Mouse (Mus musculus): ENCODE data around the gene Nfic.
A peak's percentile ranks its signal among the peaks of the same experiment; 100 is the strongest.

The Nfic gene

GRCm38 (mm10) chr10:81358209-81358608 is 97.2 kb downstream of the Nfic start:
- DNase-seq (ENCODE audit: low spot score in 2 of 2) = no peak

DNA sequence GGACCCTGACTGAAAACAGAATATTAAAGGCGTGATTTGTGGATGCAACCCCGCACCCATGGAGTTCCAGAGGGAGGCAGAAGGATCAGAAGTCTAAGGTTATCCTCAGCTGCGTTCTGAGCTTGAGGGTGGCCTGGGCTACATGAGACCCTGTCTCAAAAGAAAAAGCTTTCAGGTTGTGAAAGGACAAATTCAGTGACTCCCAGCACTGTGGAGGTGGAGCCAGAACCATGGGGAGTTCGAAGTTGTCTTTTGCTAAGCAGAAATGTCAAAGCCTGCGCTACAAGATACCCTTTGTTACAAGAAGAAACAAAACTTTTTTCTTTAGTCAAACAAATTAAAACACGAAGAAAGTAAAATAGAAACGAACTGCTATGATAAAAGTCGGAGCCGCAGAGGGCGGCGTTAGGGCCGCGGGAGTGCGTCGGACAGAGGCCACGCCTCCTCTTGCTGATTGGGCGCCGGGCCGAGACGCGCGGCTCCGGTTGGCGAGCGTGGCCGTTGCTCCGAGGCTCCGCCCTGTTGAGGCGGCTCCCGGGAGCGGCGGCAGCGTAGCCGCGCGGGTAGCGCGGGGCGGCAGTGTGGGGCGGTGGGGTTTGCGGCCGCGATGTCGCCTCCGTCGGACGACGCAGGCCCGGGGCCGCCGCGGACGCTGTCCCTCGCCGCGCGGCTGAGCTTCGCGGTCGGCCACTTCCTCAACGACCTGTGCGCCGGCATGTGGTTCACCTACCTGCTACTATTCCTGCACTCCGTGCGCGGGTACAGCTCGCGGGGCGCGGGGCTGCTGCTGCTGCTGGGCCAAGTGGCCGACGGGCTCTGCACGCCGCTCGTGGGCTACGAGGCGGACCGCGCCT is 98.2 kb downstream of the Nfic start, which contains the start of gene Mfsd12:
Mfsd12 (plus strand) TSS at position 501 of the 854 bp plus-strand sequence.
- peak; percentile 88 to 90 for DNase-seq (ENCODE audit: low spot score in 2 of 2)

DNA sequence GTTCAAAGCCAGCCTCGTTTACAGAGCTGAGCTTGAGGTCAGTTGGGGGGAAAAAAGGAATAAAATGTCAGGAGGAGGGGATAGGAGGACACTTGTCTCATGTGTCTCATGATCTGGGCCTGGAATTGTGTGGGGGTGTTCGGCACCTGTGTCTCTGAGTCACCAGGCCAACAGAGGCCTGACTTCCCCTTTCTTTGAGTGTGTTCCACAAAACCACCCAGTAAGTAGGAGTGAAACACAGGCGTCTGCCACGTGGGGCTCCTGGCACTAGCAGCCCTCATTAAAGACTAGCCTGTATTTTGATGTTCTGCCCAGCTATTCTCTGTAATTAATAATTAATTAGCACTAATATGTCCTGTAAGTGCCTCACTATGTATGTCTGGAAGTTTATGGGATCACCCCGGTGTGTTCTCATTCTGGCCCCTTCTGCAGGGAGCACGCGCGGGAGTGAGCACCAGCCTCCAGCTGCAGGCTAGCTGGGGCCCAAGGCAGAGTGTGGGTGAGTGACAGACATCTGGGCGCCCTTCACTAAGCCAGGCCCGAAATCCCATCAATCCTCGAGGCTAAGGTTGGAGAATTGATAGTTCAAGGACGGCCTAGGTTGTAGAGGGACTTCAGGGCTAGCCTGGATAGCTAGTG is 99.0 kb downstream of the Nfic start:
- DNase-seq (ENCODE audit: low spot score in 2 of 2) = no peak

- DNase-seq (ENCODE audit: low spot score in 2 of 2) = no peak
These were observed 99.9 kb downstream of the Nfic start for GRCm38 (mm10) chr10:81355533-81355932.

DNA sequence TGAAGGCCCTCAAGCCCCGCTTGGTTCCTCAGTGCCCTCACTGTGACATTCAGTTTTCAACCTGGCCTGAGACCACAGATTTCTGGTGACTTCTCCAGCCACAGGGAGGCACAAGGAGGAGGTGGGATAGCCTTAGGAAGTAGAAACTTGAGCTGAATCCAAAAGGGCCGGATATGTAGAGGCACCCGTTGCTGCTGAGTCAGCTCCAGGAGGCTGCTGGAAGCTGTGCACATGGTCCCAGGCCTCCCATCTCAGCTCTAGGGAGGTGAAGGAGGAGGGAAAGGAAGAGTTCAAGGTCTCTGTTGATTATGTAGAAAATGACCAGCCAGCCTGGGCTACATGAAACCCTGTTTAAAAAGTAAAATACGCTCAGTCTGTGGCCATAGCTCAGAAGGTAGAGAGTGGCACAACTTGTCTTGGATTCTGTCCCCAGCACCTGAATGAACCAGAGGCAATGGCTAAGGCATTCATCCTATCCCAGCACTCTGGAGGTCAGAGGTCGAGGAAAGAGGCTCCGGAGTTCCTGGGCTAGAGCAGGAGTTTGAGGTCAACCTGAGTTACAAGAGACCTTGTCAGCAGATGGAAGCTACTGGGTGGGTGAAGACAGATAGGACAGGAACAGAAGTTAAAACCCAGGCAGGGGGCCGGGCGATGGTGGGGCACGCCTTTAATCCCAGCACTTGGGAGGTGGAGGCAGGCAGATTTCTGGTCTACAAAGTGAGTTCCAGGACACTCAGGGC is 100.5 kb downstream of the Nfic start:
- DNase-seq (ENCODE audit: low spot score in 2 of 2) = no peak

- no peak for DNase-seq (ENCODE audit: low spot score in 2 of 2)
These were observed 103.7 kb downstream of the Nfic start for GRCm38 (mm10) chr10:81351678-81352291.

- DNase-seq (ENCODE audit: low spot score in 2 of 2) = peak; percentile 99 to 100
These were observed 104.9 kb downstream of the Nfic start, which contains the start of gene Hmg20b for GRCm38 (mm10) chr10:81350351-81351063. Gene Hmg20b (minus strand): TSS chr10:81350480.

DNA sequence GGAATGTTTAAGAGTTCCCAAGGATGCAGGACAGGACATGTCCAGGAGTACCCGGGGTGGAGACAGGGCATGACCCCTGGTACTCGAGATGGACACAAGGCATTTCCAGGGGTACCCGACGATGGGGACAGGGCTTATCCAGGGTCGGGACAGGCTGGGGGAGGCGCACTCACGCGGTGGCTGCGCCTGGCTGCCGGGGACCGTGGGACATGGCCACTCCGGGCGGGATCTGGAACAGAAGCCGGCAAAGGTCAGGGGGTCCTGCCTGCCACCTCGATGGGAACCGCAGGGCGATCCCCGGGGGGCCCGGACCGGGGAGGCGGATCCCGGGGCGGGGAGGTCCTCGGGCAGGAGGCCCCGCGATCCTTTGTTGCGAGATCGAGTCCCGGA is 105.5 kb downstream of the Nfic start:
- no peak for DNase-seq (ENCODE audit: low spot score in 2 of 2)

DNA sequence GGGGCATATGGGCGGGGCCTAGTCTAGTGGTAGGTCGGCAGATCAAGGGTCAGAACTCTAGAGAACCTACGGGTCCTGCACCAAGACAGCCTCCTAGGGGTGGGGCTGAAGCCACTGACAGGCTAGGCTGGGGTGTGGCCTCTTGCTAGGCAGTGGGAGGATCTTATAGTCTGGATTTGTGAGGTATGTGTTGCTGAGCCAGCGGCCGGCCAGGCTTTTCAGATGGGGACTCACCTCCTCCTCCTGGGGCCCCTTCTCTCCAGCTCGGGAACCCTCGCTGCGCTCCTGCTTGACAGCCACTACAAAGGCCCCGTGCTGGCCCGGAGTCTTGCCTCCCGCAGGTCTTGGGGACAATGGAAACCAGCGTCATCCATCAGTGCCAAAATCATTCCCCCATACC is 106.3 kb downstream of the Nfic start:
- peak in 1 of 2 experiments; percentile 53 for DNase-seq (ENCODE audit: low spot score in 2 of 2)

GRCm38 (mm10) chr10:81346453-81347067 is 108.9 kb downstream of the Nfic start:
- DNase-seq (ENCODE audit: low spot score in 2 of 2) = peak; percentile 61 to 70
